Mouse (Mus musculus): Measurements from ENCODE around the gene Zfp146. TPM values are rescaled to one million over a fixed set of nuclear protein-coding genes. Genes with fewer than 3 reads are reported as not detected.

The Zfp146 gene
- polyA plus RNA-seq, 1 experiment from 2014 or later: 8.6 TPM

DNA sequence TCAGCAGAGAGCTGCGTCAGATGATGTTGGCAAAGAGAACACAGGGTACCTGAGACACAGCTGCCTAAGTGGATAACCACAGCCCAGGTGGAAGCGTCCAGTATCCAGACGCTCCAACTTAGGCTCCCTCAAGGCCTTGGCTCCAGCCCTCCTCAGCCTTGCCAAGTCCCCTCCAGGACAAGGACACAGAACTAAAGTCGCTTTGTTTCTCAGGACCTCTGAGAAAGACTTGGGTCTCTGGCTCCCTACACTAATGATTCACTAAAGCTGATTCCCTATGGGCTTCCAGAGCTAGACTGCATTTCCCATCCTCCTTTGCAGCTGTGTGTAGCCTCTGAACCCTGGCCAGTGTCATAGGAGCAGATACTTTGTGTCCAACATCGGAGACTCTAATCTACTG is 30.6 kb upstream of the Zfp146 start:
- Histone ChIP-seq H3K4me1 (peaks cover 24% of the 10 kb centered on the region), H3K27ac (replicated peaks) (no peak overlapping the region), H3K4me2 (no peak overlapping the region), H3K36me3 (no peaks in the 10 kb centered on the region), H3K9me3 (no peaks in the 10 kb centered on the region), H3K27me3 (replicated peaks) (no peaks in the 10 kb centered on the region), H3K4me3 (no peak overlapping the region), H3K9ac (no peak overlapping the region)
- 81% methylated on average over 5 of the region's 5 CpGs for WGBS
- no peak for ATAC-seq (ENCODE audit: extremely low read depth, insufficient number of reproducible peaks, low FRiP score, low TSS enrichment)

- H3K9ac ChIP-seq: no peak overlapping the region
- 70% methylated on average over 18 of the region's 18 CpGs for WGBS
- H3K4me3 ChIP-seq: no peak overlapping the region
- H3K4me2 ChIP-seq: no peak overlapping the region
- no peaks in the 10 kb centered on the region for H3K36me3 ChIP-seq
- peaks cover 23% of the 10 kb centered on the region for H3K4me1 ChIP-seq
- H3K9me3 ChIP-seq: no peaks in the 10 kb centered on the region
- no peak for ATAC-seq (ENCODE audit: extremely low read depth, insufficient number of reproducible peaks, low FRiP score, low TSS enrichment)
- no peak overlapping the region for H3K27ac ChIP-seq (replicated peaks)
- no peaks in the 10 kb centered on the region for H3K27me3 ChIP-seq (replicated peaks)
Measured at GRCm38 (mm10) chr7:30199498-30200139, 30.1 kb upstream of the Zfp146 start.

- Histone ChIP-seq H3K4me2 (peak within 1 kb of the TSS; percentile 54), H3K9ac (0 out of 2 replicates have a peak within 1 kb of the TSS, but pooled peaks have one; percentile 28), H3K27me3 (replicated peaks) (no peaks in the 10 kb centered on the region), H3K27ac (replicated peaks) (no peak within 1 kb of the TSS; the same call in 1 of the 2 replicates), H3K36me3 (no peaks in the 10 kb centered on the region), H3K4me3 (no peak within 1 kb of the TSS), H3K9me3 (no peaks in the 10 kb centered on the region), H3K4me1 (peaks cover 15% of the 10 kb centered on the region)
- 6% methylated on average over 8 of the region's 8 CpGs for WGBS
- ATAC-seq (ENCODE audit: extremely low read depth, insufficient number of reproducible peaks, low FRiP score, low TSS enrichment): no peak
Measured at GRCm38 (mm10) chr7:30198481-30198971, 29.0 kb upstream of the Zfp146 start, which contains the start of gene Capns1. Gene Capns1, minus strand, starts transcription at chr7:30198811.

- 50% methylated on average over 5 of the region's 5 CpGs for WGBS
- H3K9ac ChIP-seq: no peak overlapping the region
- H3K27ac ChIP-seq (replicated peaks): no peak overlapping the region
- no peak overlapping the region for H3K4me3 ChIP-seq
- ATAC-seq (ENCODE audit: extremely low read depth, insufficient number of reproducible peaks, low FRiP score, low TSS enrichment): no peak
- H3K4me2 ChIP-seq: no peak overlapping the region
- peaks cover 2% of the 10 kb centered on the region; the same call in 1 of the 2 replicates for H3K36me3 ChIP-seq
- no peaks in the 10 kb centered on the region for H3K27me3 ChIP-seq (replicated peaks)
- H3K9me3 ChIP-seq: no peaks in the 10 kb centered on the region
- H3K4me1 ChIP-seq: peaks cover 24% of the 10 kb centered on the region
Measured at GRCm38 (mm10) chr7:30197592-30198129, 28.1 kb upstream of the Zfp146 start.

GRCm38 (mm10) chr7:30196171-30196570 is 26.6 kb upstream of the Zfp146 start:
- no peak for ATAC-seq (ENCODE audit: extremely low read depth, insufficient number of reproducible peaks, low FRiP score, low TSS enrichment)
- no peak overlapping the region for H3K27ac ChIP-seq (replicated peaks)
- no peak overlapping the region for H3K4me2 ChIP-seq
- H3K9ac ChIP-seq: 0 out of 2 replicates have a peak overlapping the region, but pooled peaks have one; percentile 1
- H3K36me3 ChIP-seq: peaks cover 16% of the 10 kb centered on the region
- H3K4me1 ChIP-seq: peaks cover 27% of the 10 kb centered on the region
- H3K9me3 ChIP-seq: no peaks in the 10 kb centered on the region
- no peaks in the 10 kb centered on the region for H3K27me3 ChIP-seq (replicated peaks)
- WGBS: 62% methylated on average over 6 of the region's 6 CpGs
- H3K4me3 ChIP-seq: no peak overlapping the region

GRCm38 (mm10) chr7:30195461-30195860 is 25.9 kb upstream of the Zfp146 start:
- Histone ChIP-seq H3K27ac (replicated peaks) (no peak overlapping the region), H3K36me3 (peaks cover 24% of the 10 kb centered on the region), H3K27me3 (replicated peaks) (no peaks in the 10 kb centered on the region), H3K4me2 (peak overlapping the region; percentile 93), H3K9ac (peak overlapping the region; percentile 98), H3K9me3 (no peaks in the 10 kb centered on the region), H3K4me1 (peaks cover 27% of the 10 kb centered on the region), H3K4me3 (peak overlapping the region; percentile 91)
- 62% methylated on average over 6 of the region's 6 CpGs for WGBS
- ATAC-seq (ENCODE audit: extremely low read depth, insufficient number of reproducible peaks, low FRiP score, low TSS enrichment): no peak

DNA sequence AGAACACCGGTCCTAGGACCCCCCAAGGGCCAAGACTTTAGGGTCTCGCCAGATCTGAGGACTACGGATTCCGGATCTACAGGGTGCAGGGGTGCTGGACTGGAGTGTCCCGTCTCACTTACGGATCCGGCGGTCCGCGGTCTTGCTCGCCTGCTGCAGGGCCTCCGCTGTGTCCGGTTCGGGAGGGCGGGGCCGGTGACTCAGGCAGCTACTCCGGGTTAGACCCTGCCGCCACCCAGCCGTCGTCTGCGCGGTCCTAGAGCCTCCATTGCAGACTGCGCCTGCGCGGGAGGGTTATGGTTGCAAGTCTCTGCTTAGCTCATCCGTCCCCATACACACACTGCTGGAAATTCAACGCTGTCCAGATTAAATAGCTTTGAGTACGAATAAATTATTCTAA is 25.3 kb upstream of the Zfp146 start:
- under 1% methylated on average over 28 of the region's 28 CpGs for WGBS

GRCm38 (mm10) chr7:30194101-30194831 is 24.7 kb upstream of the Zfp146 start:
- ATAC-seq (ENCODE audit: extremely low read depth, insufficient number of reproducible peaks, low FRiP score, low TSS enrichment): peak; percentile 1; the same call in 1 of the 2 replicates
- peaks cover 27% of the 10 kb centered on the region for H3K4me1 ChIP-seq
- under 1% methylated on average over 26 of the region's 26 CpGs for WGBS
- H3K36me3 ChIP-seq: peaks cover 34% of the 10 kb centered on the region
- peak overlapping the region; percentile 91 for H3K4me3 ChIP-seq
- peak overlapping the region; percentile 98 for H3K9ac ChIP-seq
- H3K27ac ChIP-seq (replicated peaks): peak overlapping the region; percentile 93
- no peaks in the 10 kb centered on the region for H3K9me3 ChIP-seq
- H3K4me2 ChIP-seq: peak overlapping the region; percentile 93
- H3K27me3 ChIP-seq (replicated peaks): no peaks in the 10 kb centered on the region

More for the DNA sequence above, 25.3 kb upstream of the Zfp146 start:
- Histone ChIP-seq H3K4me3 (peak overlapping the region; percentile 91), H3K36me3 (peaks cover 29% of the 10 kb centered on the region), H3K4me1 (peaks cover 27% of the 10 kb centered on the region), H3K27ac (replicated peaks) (peak overlapping the region; percentile 93), H3K9ac (peak overlapping the region; percentile 98), H3K4me2 (peak overlapping the region; percentile 93), H3K27me3 (replicated peaks) (no peaks in the 10 kb centered on the region), H3K9me3 (no peaks in the 10 kb centered on the region)
- peak; percentile 88 for ATAC-seq (ENCODE audit: extremely low read depth, insufficient number of reproducible peaks, low FRiP score, low TSS enrichment)

DNA sequence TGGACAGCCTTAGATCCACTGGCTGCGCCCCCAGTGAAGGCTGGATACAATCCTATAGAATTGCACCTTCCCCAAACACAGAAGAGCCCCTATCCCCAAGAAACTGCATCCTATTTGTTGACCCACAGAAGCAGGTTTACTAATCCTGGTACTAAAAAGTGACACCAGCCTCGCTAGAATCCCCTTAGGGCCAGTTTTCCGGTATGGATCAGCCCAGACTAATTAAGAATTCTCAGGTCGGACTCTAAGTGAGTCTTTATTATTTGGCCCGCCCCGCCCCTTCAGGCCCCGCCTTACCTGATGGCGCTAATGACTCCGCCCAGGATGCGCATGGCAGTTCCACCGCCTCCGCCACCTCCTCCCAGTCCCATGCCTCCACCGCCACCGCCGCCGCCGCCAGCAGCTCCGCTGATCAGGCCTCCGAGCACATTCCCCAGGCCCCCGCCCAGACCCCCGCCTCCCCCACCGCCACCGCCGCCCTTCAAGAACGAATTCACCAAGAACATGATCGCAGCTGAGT is 24.1 kb upstream of the Zfp146 start:
- WGBS: under 1% methylated on average over 20 of the region's 26 CpGs
- H3K4me1 ChIP-seq: peaks cover 27% of the 10 kb centered on the region
- peaks cover 40% of the 10 kb centered on the region for H3K36me3 ChIP-seq
- H3K4me2 ChIP-seq: peak overlapping the region; percentile 93
- ATAC-seq (ENCODE audit: extremely low read depth, insufficient number of reproducible peaks, low FRiP score, low TSS enrichment): peak; percentile 71
- H3K9me3 ChIP-seq: no peaks in the 10 kb centered on the region
- no peaks in the 10 kb centered on the region for H3K27me3 ChIP-seq (replicated peaks)
- H3K9ac ChIP-seq: peak overlapping the region; percentile 98
- H3K4me3 ChIP-seq: peak overlapping the region; percentile 91
- H3K27ac ChIP-seq (replicated peaks): peak overlapping the region; percentile 93

DNA sequence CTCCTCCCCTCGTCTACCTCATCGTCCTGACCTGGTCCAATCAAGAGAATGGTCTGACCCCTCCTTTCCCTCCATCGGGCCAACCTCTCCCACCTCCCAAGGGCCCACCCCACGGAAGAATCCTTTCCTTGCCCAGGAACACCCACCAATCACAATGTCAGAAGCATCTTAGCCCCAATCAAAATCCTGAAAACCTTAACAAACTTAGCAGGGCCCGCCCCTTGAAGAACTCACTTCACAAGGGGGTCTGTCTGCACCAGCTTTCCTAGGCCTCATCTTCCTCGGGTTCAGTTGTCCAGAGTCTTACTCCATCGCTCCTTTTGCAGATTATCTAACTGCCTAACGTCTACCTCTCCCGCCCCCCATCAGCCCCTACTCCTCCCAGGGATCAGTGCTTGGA is 23.5 kb upstream of the Zfp146 start:
- H3K4me2 ChIP-seq: peak overlapping the region; percentile 93
- H3K27ac ChIP-seq (replicated peaks): peak overlapping the region; percentile 93; the same call in 1 of the 2 replicates
- H3K4me3 ChIP-seq: peak overlapping the region; percentile 91
- H3K27me3 ChIP-seq (replicated peaks): no peaks in the 10 kb centered on the region
- WGBS: 22% methylated on average over 9 of the region's 9 CpGs
- no peak for ATAC-seq (ENCODE audit: extremely low read depth, insufficient number of reproducible peaks, low FRiP score, low TSS enrichment)
- H3K9me3 ChIP-seq: no peaks in the 10 kb centered on the region
- peak overlapping the region; percentile 98 for H3K9ac ChIP-seq
- peaks cover 21% of the 10 kb centered on the region for H3K4me1 ChIP-seq
- peaks cover 47% of the 10 kb centered on the region for H3K36me3 ChIP-seq

- no peak overlapping the region for H3K4me2 ChIP-seq
- peaks cover 20% of the 10 kb centered on the region for H3K4me1 ChIP-seq
- H3K27me3 ChIP-seq (replicated peaks): no peaks in the 10 kb centered on the region
- H3K27ac ChIP-seq (replicated peaks): no peak overlapping the region
- no peak for ATAC-seq (ENCODE audit: extremely low read depth, insufficient number of reproducible peaks, low FRiP score, low TSS enrichment)
- no peak overlapping the region; the same call in 1 of the 2 replicates for H3K9ac ChIP-seq
- 87% methylated on average over 12 of the region's 12 CpGs for WGBS
- no peaks in the 10 kb centered on the region for H3K9me3 ChIP-seq
- H3K4me3 ChIP-seq: no peak overlapping the region
- peaks cover 56% of the 10 kb centered on the region for H3K36me3 ChIP-seq
Measured at GRCm38 (mm10) chr7:30192088-30192487, 22.5 kb upstream of the Zfp146 start.
